Mouse (Mus musculus) retina, adult 2 months (tissue): ENCODE results near the gene Dhrs4.

Experiments used
- DNase-seq: peaks from one replicate; pipeline ENCODE4 v3.0.0-alpha.2; 2012; ENCODE audit warnings: low read depth, low spot score

Dhrs4 gene

DNA sequence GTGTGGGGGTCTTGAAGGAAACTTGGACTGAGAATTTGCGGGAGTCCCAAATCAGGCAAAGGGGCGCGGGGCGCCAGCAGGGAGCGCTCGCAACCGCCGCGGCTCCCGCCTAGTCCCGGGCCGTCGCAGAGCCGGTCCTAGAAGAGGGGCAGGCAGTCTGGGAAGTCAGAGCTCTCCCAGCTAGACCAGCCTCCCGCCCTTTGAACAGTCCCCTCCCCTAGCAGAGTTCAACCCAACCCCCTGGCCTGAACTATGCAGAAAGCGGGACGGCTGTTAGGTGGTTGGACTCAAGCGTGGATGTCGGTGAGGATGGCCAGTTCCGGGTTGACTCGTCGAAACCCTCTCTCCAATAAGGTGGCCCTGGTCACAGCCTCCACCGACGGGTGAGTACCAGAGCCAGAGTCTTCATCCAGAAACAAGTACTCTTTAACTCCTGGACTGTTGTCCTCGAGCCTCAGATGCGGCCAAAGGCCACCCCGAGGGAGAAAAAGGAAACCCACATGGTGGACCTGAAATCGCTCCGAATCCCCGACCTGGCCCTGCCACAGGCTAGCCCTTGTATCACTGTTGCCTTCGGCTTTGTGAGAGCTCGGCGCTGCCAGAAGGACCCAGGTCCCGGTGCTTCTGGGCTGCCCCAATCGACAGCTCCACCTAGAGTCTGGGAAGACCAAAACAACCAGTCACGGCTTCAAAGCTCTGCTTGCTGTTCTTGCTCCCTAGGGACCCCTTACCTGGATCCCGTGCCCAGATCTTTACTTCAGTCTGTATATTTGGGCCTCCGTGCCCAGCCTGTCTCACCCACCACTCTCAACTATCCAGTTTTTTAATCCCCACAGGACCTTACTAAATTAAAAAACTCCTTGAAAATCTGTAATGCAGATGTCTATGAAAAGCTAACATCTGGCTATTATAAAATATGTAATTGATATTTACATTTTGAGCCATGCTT lies at the start of gene Dhrs4:
Gene Dhrs4, plus strand, starts transcription at position 108 of the 949 bp plus-strand sequence.
- DNase-seq, result peak; percentile 64

- DNase-seq, result no peak
These were observed 48.3 kb upstream of the Dhrs4 start for GRCm38 (mm10) chr14:55430255-55430654.

DNA sequence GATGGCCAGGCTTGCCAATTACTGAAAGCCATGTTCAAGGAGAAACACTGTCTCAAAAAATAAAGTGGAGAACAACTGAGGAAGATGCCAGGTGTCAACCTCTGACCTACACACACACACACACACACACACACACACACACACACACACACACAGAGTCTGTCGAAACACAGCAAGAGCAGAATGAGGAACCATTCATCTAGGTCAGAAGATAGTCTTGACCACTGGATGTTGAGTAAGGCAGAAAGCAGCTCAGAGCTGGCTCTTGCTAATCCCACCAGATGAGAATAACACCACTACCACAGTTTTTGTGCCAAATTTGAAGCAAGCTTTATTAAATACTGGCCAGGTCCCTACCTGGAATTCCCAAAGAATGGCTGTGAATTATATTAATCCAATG lies 45.5 kb upstream of the Dhrs4 start:
- no peak for DNase-seq

GRCm38 (mm10) chr14:55434825-55435224 lies 43.7 kb upstream of the Dhrs4 start:
- no peak for DNase-seq

GRCm38 (mm10) chr14:55437118-55437517 lies 41.4 kb upstream of the Dhrs4 start:
- DNase-seq, result no peak

DNA sequence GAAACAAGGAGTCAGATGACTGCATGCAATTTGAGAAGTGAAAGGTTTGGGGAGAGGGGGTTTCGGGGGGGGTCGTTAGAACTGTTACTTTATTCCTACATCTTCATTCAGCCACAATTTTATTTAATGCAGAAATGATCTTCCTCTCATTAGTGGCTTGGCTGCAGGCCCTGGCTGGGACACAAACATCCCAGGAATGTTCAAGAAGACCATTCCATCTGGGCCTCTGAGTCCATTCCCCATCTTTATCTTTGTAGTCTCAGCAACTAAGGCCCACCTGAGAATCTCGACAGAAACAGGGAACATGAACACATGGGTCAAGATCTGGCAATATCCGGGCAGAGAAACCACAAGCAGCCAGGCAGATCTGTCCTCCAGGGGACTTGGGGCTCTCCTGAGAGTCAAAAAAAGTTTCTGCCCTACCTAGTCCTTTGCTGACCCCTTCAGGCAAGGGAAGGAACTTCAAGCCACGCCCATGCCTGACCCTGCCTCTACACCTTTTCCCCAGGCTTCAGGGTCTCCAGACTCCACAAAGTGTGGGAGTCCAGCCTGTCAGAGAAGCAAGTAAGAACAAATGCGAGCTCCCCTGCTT lies 40.3 kb upstream of the Dhrs4 start:
- peak; percentile 8 for DNase-seq

GRCm38 (mm10) chr14:55457693-55458092 lies 20.9 kb upstream of the Dhrs4 start:
- DNase-seq, result no peak

DNA sequence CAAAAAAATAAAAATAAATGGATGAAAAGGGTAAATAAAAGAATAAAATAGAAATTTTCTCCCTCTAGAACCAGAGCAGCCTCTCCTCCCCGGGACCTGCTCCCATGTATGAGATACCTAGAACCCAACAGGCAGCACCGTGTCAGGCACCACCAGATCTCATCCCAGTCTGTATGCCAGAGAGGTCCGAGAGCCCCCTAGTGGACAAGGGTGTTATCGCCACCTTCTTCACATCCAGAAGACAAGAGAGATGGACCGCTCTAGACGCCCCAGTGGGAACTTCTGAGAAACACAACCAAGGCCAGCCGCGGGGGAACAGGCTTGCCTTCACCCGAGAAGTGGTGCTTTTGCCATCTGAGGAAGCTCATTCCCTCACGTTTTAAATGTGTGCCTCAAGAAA lies 20.3 kb upstream of the Dhrs4 start:
- DNase-seq, result peak; percentile 52

DNA sequence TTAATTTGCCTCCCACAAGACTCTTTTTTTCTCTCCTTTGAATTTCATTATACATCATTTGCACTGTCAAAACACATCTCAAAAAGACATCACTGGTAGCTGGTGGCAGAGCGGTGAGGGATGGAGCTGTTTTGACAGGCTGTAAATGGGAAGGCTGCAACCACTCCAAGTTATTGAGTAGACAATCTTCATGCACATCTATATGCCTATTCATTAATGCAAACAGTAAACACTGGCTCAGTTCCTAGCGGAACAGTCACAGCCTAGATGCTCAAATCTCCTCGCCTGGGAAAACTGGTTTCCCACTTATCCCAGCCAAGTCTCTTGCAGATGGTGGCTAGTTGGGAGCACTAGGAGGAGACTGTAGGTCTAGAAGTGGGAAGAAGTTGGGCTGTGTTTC lies 19.8 kb upstream of the Dhrs4 start:
- DNase-seq, result no peak

GRCm38 (mm10) chr14:55459796-55460195 lies 18.8 kb upstream of the Dhrs4 start:
- no peak for DNase-seq

DNA sequence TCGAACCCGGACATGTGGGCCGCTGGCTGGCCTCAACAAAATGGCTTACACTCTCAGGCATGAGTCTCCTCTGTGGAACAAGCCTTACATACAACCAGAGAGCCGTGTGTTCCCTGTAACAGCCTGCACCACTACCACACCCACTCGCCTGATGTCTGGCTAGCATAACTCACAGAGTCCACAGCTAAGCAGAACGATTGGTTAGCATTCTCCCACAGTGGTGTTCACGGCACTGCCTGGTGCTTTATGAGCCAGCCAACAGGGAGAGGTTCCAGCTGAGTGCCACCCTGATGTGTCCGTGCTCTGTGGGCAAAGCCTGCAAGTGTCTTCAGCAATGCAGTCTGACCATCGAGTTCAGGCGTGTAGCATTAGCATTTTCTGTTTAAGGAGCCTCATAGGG lies 18.3 kb upstream of the Dhrs4 start:
- DNase-seq, result no peak

GRCm38 (mm10) chr14:55461757-55462156 lies 16.8 kb upstream of the Dhrs4 start:
- no peak for DNase-seq

DNA sequence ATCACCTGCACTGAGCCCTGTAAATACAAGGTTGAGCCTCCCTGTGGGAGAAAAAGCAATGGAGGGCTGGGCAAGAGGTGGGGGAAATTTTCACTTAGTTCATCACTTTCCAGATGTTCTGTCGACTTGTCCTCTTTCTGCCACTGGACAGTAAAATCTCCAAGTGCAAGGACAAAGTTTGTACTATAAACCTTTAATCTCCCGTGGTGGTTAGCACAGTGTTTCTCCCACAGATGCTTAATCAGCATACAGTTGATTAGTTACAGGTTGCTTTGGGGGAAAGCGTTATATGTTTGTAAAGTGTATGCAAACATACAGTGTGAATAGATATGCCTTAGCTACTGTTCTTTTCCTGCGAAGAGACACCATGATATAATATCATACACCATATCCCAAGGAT lies 12.1 kb upstream of the Dhrs4 start:
- no peak for DNase-seq

- no peak for DNase-seq
These were observed 11.4 kb upstream of the Dhrs4 start for GRCm38 (mm10) chr14:55467108-55467507.

DNA sequence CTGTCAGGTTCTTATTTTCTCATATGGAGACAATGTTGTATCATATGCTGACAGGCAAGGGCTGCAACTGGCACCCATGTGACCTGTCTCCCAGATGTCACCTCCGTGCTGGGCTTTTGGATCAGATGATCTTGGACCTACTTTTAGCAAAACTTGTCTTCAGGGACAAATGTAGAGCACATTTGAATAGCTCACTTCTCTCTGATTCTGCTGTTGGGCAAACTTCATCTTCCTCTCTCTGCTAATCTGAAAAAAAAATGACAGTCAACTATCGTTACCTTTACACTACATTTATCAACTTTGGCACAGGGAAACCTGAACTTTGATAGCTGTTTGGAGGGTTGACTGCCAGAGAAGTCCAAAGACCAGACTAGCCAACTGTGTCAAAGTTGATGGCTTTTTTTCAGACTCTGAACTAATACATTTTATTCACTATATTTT lies 10.2 kb upstream of the Dhrs4 start:
- DNase-seq, result no peak

DNA sequence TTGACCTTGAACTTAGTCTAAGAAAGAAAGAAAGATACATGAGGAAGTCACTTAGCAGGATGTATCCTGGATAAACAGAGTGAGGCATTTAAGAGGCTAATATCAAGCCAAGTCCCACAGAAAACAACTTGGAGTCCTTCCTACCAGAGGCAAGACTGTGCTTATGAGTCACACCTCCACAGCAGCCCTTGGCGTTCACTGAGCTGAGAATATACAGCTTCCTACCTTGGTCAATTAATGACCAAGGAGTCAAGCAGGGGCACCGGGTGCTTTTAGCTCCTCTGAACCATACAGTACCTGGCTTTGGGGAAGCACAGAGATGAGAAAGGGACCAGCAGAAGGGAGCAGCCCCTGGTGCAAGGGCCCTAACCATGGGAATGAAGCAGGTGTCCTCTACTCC lies 9.5 kb upstream of the Dhrs4 start:
- no peak for DNase-seq

DNA sequence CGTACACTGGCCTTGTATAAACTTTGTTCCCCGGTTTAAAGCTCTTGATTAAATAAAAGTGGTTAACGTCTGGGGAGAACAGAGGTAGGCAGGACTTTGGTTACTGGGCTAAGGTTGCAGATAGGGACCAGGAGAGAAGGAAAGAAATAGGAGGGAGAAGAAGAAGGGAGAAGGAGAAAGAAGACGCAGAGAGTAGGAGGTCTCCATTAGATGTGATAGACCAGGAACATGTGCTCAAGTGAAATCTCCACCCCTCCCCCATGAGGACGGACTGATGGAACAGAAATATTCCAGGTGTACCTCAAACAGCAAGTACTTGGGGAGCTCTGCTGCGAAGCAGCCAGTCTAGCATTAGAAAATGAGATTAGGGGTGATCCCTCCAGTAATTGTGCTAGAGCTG lies 8.7 kb upstream of the Dhrs4 start:
- DNase-seq, result no peak

- no peak for DNase-seq
These were observed 7.8 kb upstream of the Dhrs4 start for GRCm38 (mm10) chr14:55470806-55471205.

DNA sequence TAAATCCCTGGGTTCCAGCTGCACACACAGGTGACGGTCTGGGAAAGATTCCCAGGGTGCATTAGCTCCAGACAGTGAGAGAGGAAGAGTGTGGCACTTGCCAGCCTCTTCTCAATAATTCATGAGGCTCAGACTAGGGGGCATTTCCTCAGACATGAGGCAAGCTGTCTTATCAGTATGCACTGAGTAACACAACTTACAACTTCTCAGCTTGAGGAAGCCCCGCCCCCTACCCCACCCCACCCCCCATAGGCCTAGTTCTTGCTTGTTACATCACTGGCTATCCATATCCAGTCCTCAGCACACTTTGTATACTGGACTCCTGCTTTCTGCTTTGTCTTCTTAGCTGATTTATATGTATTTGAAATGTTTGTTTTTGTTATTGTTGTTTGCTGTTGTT lies 2.9 kb upstream of the Dhrs4 start:
- no peak for DNase-seq

DNA sequence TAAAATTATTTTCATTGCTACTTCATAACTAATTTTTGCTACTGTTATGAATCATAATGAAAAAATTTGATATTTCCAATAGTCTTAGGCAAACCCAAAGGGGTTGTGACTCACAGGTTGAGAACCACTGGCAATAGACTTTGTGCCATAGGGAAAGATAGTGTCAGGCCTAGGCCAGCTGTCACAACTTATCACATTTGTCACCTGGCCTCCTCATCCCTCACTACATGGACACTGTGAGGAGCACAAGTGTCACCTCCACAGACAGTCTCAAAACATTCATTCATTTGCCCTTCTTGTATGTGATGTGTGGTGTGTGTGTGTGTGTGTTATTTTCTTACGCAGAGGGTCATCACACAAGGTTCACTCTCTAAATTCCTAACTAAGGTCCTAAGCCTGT lies 1.1 kb upstream of the Dhrs4 start:
- DNase-seq, result no peak

DNA sequence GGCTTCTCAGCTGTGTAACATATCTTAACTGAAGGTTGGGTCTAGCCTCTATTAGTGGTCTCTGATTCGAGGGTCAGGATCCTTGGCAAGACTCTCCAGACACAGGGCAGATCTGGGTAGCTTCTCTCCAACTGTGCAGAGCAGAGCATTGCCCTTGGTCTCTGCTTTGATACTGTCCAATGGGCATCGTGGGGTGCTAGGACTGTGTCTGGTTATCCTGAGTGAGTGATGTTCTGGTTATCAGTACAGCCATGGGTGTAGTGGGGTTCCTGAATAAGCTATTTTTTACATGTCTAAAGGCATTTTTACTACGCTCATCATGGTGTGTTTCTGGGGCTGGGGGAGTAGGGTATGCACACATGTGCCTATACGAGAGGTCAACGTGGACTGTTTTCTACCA lies 729 bp upstream of the Dhrs4 start:
- DNase-seq, result no peak

DNA sequence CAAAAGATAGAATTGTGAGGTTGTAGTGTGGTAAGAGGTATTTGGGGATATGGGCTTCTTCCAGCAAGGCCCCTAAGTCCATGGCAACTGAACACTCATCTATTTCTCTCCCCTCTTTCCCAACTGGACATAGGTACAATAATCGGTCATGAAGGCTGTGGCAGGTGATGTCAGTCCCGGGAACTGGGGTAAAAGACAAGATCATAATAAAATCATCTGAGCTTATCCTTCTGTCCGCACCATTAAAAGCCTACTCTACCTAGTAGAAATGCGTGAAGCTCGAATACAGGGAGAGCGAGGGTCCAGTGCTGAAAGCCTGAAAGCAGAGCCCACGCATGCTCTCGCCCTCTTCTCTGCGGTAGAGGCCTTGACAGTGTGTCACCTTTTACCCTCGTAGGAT lies 1.1 kb downstream of the Dhrs4 start:
- no peak for DNase-seq

- no peak for DNase-seq
These were observed 6.0 kb downstream of the Dhrs4 start for GRCm38 (mm10) chr14:55484430-55485085.
